Mouse (Mus musculus) adrenal gland, adult 18-20 months (tissue): ENCODE data around the gene Ccn1. TPM values are rescaled to one million over a fixed set of nuclear protein-coding genes. Genes with fewer than 3 reads are reported as not detected.
A peak's percentile ranks its signal among the peaks of the same experiment; 100 is the strongest.

Experiments used
- DNase-seq, 2 experiments: peaks; one replicate each; pipeline ENCODE4 v3.0.0; 2021 to 2022; ENCODE audit warnings: low spot score in 2 of 2
- total RNA-seq, 2 experiments: library from RNA; stranded (reverse); gene quantifications; 1 replicate in 1 of 2; 2 replicates in 1 of 2; pipeline ENCODE4 v1.2.3; 2021

The Ccn1 gene
- total RNA-seq, 2 experiments from 2014 or later = 12.8 to 37.4 TPM

- DNase-seq = no peak
These were observed 1.5 kb upstream of the Ccn1 start for GRCm38 (mm10) chr3:145651029-145651977.

- DNase-seq = peak; percentile 20 to 42
These were observed 674 bp upstream of the Ccn1 start for GRCm38 (mm10) chr3:145650298-145651011.

GRCm38 (mm10) chr3:145648991-145649851 lies 560 bp downstream of the Ccn1 start:
- peak; percentile 44 to 62 for DNase-seq

GRCm38 (mm10) chr3:145648097-145648931 lies 1.5 kb downstream of the Ccn1 start:
- DNase-seq = no peak

- no peak for DNase-seq
These were observed 2.4 kb downstream of the Ccn1 start for GRCm38 (mm10) chr3:145647416-145647815.

GRCm38 (mm10) chr3:145646666-145647065 lies 3.1 kb downstream of the Ccn1 start:
- no peak for DNase-seq

GRCm38 (mm10) chr3:145646009-145646408 lies 3.8 kb downstream of the Ccn1 start:
- DNase-seq = no peak

- DNase-seq = no peak
These were observed 4.3 kb downstream of the Ccn1 start for GRCm38 (mm10) chr3:145645463-145645862.

- no peak for DNase-seq
These were observed 6.9 kb downstream of the Ccn1 start for GRCm38 (mm10) chr3:145642861-145643260.

- DNase-seq = no peak
These were observed 7.9 kb downstream of the Ccn1 start for GRCm38 (mm10) chr3:145641878-145642277.

- DNase-seq = no peak
These were observed 8.6 kb downstream of the Ccn1 start for GRCm38 (mm10) chr3:145641036-145641685.

- DNase-seq = no peak
These were observed 9.2 kb downstream of the Ccn1 start for GRCm38 (mm10) chr3:145640583-145640982.

- no peak for DNase-seq
These were observed 9.6 kb downstream of the Ccn1 start for GRCm38 (mm10) chr3:145640170-145640569.

GRCm38 (mm10) chr3:145634002-145634710 lies 15.6 kb downstream of the Ccn1 start:
- no peak for DNase-seq

GRCm38 (mm10) chr3:145632888-145633287 lies 16.9 kb downstream of the Ccn1 start:
- no peak for DNase-seq

- DNase-seq = no peak
These were observed 21.1 kb downstream of the Ccn1 start for GRCm38 (mm10) chr3:145628643-145629042.

GRCm38 (mm10) chr3:145627830-145628229 lies 22.0 kb downstream of the Ccn1 start:
- DNase-seq = no peak

GRCm38 (mm10) chr3:145626063-145626462 lies 23.7 kb downstream of the Ccn1 start:
- DNase-seq = no peak

GRCm38 (mm10) chr3:145625546-145625945 lies 24.2 kb downstream of the Ccn1 start:
- DNase-seq = no peak
